Mouse (Mus musculus): Measurements from ENCODE around the gene Lrriq1. TPM values are rescaled to one million over a fixed set of nuclear protein-coding genes. Genes with fewer than 3 reads are reported as not detected.

Gene Lrriq1
- polyA plus RNA-seq (2015; fragmentation: Nextera tagmentation; extraction: Ambion mirVana): 0.05 TPM in 1 of 2 replicates, not detected in the other

DNA sequence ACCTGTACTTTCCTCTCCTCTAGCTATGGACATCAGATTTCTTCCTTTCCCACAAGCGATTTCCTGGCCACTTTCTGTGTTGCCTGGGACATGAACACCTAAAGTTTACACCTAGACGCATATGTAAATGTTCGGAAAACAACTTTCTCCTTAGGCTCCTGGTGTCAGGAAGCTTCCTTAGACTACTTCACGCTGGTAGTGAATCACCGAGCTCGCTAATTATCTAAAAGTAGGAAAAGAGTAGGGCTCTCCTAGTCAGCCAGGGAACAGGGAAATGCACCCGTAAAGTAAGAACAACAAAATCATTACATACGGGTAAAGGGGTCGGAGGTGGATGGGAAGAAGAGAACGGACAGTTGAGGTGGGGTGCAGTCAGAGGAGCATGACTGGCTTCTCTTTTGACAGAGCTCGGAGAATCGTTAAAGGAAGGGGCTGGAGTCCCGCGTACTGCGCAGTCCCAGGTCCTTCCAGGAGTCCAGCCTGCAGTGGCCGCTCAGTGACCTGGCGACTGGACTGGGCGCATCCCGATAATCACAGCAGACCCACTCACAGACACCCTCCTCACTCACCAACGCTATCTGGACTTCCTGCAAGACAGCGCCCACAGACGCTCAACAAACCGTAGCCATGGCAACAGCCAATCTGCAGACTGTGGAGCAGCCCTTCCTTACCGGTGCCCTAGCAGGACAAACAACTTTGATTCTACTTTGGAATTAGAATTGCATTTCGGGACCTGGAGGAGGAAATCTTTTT lies at the start of gene Lrriq1:
TSS of gene Lrriq1 (minus strand) at position 616 of the 753 bp plus-strand sequence.

DNA sequence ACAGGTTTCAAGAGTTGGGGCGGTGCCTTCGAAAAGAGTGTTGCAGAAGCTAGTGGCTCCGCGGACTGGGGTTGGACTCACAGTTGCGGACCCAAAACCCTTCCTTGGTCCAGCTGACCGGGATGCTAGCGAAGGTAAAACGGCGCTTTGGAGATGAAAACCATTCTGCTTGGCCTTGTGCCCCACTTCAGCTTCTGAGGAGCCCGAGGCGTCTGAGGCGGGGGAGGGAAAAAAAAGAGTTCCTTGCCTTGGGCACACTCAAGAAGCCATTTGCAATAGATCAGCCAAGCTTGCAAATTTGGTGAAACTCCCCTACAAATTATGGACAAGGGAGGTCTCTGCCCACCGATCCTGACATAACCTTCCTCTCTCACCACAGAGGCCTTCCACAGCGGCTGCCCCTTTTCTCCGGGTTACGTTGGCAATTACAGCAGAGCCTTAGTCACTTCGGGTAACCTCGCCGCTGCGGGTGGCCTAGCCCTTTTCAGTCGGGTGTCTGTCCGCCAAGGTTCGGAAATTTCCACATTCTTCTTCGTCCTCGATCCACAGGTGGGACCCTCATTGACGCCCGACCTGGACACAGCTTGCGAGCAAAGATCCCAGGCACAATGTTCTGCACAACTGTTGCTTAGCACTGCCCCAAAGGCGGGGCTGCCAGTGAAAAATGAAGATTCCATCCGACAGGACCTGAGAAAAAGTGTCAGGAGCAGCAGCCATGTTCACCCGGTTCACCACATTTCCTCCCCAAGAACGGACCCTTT lies 206.2 kb downstream of the Lrriq1 start, which contains the start of gene Alx1:
TSS of gene Alx1 (minus strand) at position 486 of the 761 bp plus-strand sequence.

Other genes with a start within 250 kb of the Lrriq1 start
- gene Alx1, start 206.1 kb downstream of the Lrriq1 start, polyA plus RNA-seq (2015; fragmentation: Nextera tagmentation; extraction: Ambion mirVana): not detected in 2 replicates
- gene Slc6a15, start 131.5 kb upstream of the Lrriq1 start, polyA plus RNA-seq (2015; fragmentation: Nextera tagmentation; extraction: Ambion mirVana): 0.05 and 0.14 TPM in 2 replicates